Mouse (Mus musculus): ENCODE results near the gene Plac1.

DNA sequence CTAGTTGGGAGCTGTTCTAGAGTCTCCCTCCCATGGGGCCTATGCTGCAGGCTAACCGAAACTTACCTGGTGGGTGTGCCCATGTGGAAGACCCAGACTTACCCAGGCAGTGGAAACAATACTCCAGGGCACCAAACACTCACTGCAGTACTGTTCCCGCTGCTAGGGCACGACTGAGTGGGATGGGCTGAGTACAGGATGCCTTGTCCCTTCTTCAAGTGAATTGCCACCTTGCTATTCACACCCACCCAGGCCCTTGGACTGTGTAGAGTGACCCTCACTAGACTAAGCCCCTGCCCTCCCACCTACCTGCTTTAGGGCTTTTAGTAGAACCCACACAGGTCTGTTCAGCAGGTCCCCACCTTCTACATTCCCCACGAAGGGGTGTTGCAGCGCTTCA, 186.0 kb downstream of the Plac1 start:
- TF ChIP-seq MYOG (IDR thresholded peaks at IDR 0.05; ENCODE audit: control insufficient read depth in 1 of 3, insufficient read depth in 1 of 3, insufficient read length in 2 of 3, low read depth in 2 of 3): no peak
- no peak for TF ChIP-seq MAX (IDR thresholded peaks at IDR 0.05; ENCODE audit: low read depth)
- TF ChIP-seq POLR2A (IDR thresholded peaks at IDR 0.05; ENCODE audit: insufficient read length, low read depth): peak; percentile 44
- peak; percentile 87 for TF ChIP-seq POLR2AphosphoS2 (IDR thresholded peaks at IDR 0.05; ENCODE audit: insufficient read length, low read depth)
- no peak for TF ChIP-seq USF1 (IDR thresholded peaks at IDR 0.05; ENCODE audit: low read depth)
- no peak for TF ChIP-seq E2F4 (IDR thresholded peaks at IDR 0.05; ENCODE audit: insufficient read depth)
- TF ChIP-seq TCF12 (IDR thresholded peaks at IDR 0.05; ENCODE audit: insufficient read depth, poor library complexity, severe bottlenecking): no peak
- no peak for TF ChIP-seq REST (IDR thresholded peaks at IDR 0.05; ENCODE audit: insufficient read depth, insufficient read length)
- TF ChIP-seq TCF3 (IDR thresholded peaks at IDR 0.05; ENCODE audit: insufficient read length, low read depth): no peak

Measured in myocyte (in vitro differentiated cells).